Mouse (Mus musculus) adrenal gland, adult 8-10 months (tissue): ENCODE results near the gene Cacng2. TPM values are rescaled to one million over a fixed set of nuclear protein-coding genes. Genes with fewer than 3 reads are reported as not detected.

ENCODE experiments used
- DNase-seq: peaks from one replicate; pipeline ENCODE4 v3.0.0; 2022
- total RNA-seq, 4 experiments: library from RNA; stranded (reverse); gene quantifications; 2 replicates each; pipeline ENCODE4 v1.2.4; 2022

Gene Cacng2
- total RNA-seq, 4 experiments from 2014 or later = 0.56 to 1.0 (median 0.88) TPM

DNA sequence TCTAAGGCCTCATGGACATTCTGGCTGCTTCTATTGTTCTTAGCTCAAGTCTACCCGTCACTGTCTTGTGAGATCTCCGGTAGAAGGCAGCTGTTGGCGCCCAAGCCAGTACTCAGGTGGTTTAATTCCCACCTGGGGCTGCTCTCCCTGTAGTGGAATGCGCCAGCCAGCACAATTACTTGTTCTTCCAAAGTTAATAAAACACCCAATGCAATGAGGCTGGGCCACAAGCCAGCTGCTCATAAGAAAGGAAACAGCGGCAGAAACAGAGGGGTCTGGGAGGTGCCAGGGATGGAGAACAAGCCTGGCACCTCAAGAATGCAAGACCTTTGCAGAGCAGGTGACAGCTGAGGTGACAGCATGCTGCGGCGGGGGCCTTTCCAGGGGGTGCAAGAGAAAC, 170.8 kb downstream of the Cacng2 start:
- no peak for DNase-seq

DNA sequence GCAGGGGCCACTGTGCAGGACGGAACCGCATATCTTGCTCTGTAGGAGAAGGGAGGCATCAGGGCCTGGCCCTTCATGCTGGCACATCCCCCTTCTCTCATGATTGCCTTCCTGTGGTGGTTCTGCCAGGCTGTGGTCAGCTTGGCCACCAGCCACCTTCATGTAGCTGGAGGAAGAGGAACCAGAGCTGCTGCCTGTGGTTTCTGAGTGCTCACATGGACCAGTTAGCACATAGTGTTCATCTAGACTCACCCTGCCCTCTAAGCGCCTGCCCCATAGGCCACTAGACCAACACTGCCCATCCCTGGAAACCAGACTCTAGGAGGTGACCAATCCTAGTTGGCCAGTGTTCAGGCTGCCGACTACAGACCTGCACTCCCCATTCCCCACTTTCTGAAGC, 174.1 kb downstream of the Cacng2 start:
- DNase-seq = no peak

Other genes with a start within 250 kb of the Cacng2 start
- gene Txn2, start 191.0 kb downstream of the Cacng2 start, total RNA-seq = 100 to 1,000 TPM; 548 to 745 (median 627) TPM
- gene Foxred2, start 163.3 kb downstream of the Cacng2 start, total RNA-seq = 1 to 10 TPM; 4.2 to 9.3 (median 6.3) TPM
- gene Eif3d, start 149.2 kb downstream of the Cacng2 start, total RNA-seq = 100 to 1,000 TPM; 140 to 159 (median 147) TPM
- gene Ift27, start 54.1 kb upstream of the Cacng2 start, total RNA-seq = 10 to 100 TPM; 14.3 to 31.1 (median 23.4) TPM
- gene Pvalb, start 86.4 kb upstream of the Cacng2 start, total RNA-seq = not detected
- gene Ncf4, start 124.8 kb upstream of the Cacng2 start, total RNA-seq = 1 to 10 TPM; 2.0 to 5.1 (median 3.3) TPM
- gene Csf2rb2, start 185.7 kb upstream of the Cacng2 start, total RNA-seq = 1 to 10 TPM in 2 of 4 experiments, under 1 TPM in 2; 0.70 to 2.2 (median 1.4) TPM
- gene Csf2rb, start 205.7 kb upstream of the Cacng2 start, total RNA-seq = 1 to 10 TPM; 4.6 to 7.9 (median 6.9) TPM